Mouse (Mus musculus) megakaryocyte, embryonic 14.5 days (primary cell): ENCODE data around the gene Camk2b. TPM values are rescaled to one million over a fixed set of nuclear protein-coding genes. Genes with fewer than 3 reads are reported as not detected.
"Not testable (repeated sequence)": the region's sequence is repeated elsewhere in the genome, so short reads cannot be mapped to it uniquely, and the experiment has no call there.

Experiments used
- H3K27me3 ChIP-seq: replicated peaks from 2 replicates; pipeline ENCODE3; 2012; ENCODE audit warnings: inconsistent platforms
- H3K36me3 ChIP-seq: replicated peaks from 2 replicates; pipeline ENCODE3; 2012; ENCODE audit warnings: low read length, inconsistent platforms, mixed read lengths
- H3K4me1 ChIP-seq: 2 replicates; pipeline ENCODE4 v1.6.1; 2012; ENCODE audit warnings: inconsistent platforms
- H3K4me3 ChIP-seq: replicated peaks from 2 replicates; pipeline ENCODE3; 2012; ENCODE audit warnings: moderate library complexity, mild to moderate bottlenecking, inconsistent platforms
- H3K9me3 ChIP-seq: 2 replicates; pipeline ENCODE4 v1.6.1; 2012; ENCODE audit warnings: inconsistent platforms
- FLI1 ChIP-seq: IDR thresholded peaks from 2 replicates; pipeline ENCODE4 v1.6.1; 2012; ENCODE audit warnings: low read length, inconsistent platforms, mixed read lengths
- GATA1 ChIP-seq: IDR thresholded peaks from 3 replicates; pipeline ENCODE4 v1.6.1; 2012; ENCODE audit warnings: mixed read lengths, low read length, inconsistent platforms, borderline replicate concordance
- polyA plus RNA-seq: library from polyadenylated mRNA; stranded (reverse); fragments of >175 nt; gene quantifications from 2 replicates; pipeline ENCODE4 v1.2.3, GENCODE M21; 2012; ENCODE audit warnings: low replicate concordance; ENCODE audit not compliant: insufficient read depth

Camk2b gene
- 0.11 TPM in 1 of 2 replicates, not detected in the other for polyA plus RNA-seq

DNA sequence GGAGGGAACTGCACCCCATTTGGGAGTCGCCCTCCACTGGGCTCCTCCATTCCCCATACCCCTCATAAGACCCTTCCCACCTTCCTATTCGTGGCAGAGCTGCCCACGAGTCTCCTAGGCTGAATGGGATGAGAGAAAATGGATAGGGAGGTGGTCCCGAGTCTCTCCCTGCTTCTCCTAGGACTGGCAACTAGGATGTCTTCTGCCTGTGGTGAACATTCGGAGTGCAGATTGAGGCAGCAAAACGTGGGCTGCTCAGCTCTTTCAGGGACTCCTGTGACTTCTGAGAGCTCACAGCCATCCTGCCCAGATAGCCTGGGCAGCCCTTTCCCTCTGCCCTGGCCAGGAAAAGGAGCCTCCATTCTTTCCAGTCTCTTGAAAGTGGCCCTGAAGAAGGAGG lies at the start of gene Camk2b:
Gene Camk2b, minus strand, starts transcription at position 187 of the 400 bp plus-strand sequence.
- Histone ChIP-seq H3K4me1 (peaks cover 37% of the 10 kb centered on the region), H3K9me3 (0 out of 2 replicates have a peak, but pooled peaks cover 1% of the 10 kb centered on the region), H3K27me3 (peaks cover 98% of the 10 kb centered on the region), H3K36me3 (no peaks in the 10 kb centered on the region), H3K4me3 (peak within 1 kb of the TSS; percentile 85)
- TF ChIP-seq FLI1: no peak
- TF ChIP-seq GATA1: no peak

DNA sequence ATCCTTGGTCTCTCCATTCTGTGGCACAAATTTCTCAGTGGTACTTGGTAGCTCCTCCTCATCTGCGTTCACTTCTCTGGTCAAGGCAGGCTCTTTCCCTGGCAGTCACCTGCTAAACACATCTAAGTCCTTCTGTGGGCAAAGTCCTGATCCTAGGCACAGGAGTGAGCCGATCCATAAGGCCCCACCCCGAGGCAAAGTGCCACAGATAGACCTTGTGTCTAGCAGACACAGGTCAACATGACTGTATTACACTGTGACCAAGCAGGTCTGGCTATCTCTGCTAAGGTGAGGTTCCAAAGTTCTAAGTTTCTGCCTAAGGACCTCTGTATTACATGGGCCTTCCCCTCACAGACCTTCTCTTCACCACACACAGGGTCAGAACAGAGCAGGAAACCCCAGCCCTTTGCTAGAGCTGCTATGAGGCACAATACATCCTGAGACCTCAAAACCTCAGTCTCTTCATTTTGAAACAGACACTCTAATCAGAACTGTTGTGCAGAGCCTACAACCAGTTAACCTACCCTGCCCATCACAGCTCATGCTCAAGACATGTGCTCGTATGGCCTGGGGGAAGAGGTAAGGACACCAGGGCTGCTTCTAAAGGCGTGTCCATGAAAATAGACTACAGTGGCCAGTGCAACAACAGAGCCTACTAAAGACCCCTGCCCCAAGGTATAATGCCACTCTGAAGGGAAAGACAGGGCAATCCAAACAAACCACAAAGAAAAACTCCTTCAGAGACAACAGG lies 45.7 kb upstream of the Camk2b start:
- Histone ChIP-seq H3K27me3 (no peaks in the 10 kb centered on the region), H3K4me1 (peaks cover 13% of the 10 kb centered on the region), H3K4me3 (no peak overlapping the region), H3K36me3 (peaks cover 87% of the 10 kb centered on the region), H3K9me3 (no peaks in the 10 kb centered on the region)
- TF ChIP-seq GATA1: no peak
- no peak for TF ChIP-seq FLI1

DNA sequence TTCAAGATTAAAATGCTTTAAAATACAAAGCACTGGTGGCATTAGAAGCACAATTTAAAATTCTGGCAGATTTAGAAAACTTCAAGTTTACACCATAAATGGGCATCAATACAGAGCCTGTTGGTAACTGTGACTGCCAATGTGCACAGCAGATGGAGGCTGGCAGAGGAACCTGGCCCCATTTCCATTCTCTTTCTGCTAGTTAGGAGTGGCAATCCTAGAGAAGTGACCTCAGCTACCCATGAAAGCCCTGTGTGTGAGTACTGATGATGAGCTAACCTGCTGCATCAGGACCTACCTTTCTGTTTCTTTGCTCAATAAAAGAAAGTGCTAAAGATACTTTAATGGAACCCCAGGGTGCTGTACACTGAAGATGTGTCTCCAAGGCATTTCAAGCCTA lies 43.8 kb upstream of the Camk2b start:
- Histone ChIP-seq H3K36me3 (peaks cover 93% of the 10 kb centered on the region), H3K9me3 (no peaks in the 10 kb centered on the region), H3K4me3 (no peak overlapping the region), H3K4me1 (peaks cover 16% of the 10 kb centered on the region), H3K27me3 (no peaks in the 10 kb centered on the region)
- TF ChIP-seq GATA1 (no peak), FLI1 (no peak)

DNA sequence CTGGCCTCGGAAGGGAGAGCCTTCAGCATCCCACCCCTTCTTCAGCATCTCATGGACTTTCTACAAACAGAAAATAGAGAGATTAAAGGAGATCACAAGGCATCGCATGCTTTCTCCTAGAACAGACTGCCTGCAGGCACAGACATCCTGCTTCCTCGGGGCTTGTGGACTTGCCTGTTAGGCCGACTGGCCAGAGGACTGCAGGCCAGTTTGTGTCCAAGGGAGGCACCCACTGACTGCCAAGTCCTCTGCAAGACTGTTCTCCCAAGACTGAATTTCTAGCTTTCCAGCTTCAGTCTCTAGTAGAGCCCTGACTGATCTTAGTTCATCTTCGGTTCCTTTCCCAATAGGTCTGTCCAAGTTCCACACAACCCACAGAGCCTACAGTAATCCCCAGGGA lies 42.1 kb upstream of the Camk2b start:
- Histone ChIP-seq H3K9me3 (no peaks in the 10 kb centered on the region), H3K36me3 (peaks cover 96% of the 10 kb centered on the region), H3K4me3 (no peak overlapping the region), H3K27me3 (no peaks in the 10 kb centered on the region), H3K4me1 (peaks cover 7% of the 10 kb centered on the region)
- TF ChIP-seq GATA1: no peak
- no peak for TF ChIP-seq FLI1

DNA sequence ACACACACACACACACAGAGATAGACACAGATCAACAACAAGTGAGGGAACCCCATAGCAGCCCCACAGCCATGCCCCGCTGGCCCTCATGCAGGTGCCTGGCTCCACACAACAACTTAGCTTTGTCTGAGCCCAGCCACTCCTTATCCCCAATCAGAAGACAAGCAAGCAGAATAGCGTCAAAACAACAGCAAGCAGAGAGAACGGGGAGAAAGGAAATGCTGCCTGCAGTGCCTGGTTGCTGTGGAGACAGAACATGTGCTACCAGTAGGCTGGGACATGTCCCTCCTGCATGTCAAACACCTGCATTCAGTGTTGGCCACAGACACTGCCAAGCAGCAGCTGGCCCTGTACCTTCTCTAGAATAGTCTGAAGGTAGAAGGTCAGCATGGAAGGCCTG lies 41.6 kb upstream of the Camk2b start:
- H3K4me3 ChIP-seq: no peak overlapping the region
- H3K36me3 ChIP-seq: peaks cover 95% of the 10 kb centered on the region
- no peaks in the 10 kb centered on the region for H3K9me3 ChIP-seq
- no peak for TF ChIP-seq GATA1
- TF ChIP-seq FLI1: no peak
- no peaks in the 10 kb centered on the region for H3K27me3 ChIP-seq
- 0 out of 2 replicates have a peak, but pooled peaks cover 3% of the 10 kb centered on the region for H3K4me1 ChIP-seq

DNA sequence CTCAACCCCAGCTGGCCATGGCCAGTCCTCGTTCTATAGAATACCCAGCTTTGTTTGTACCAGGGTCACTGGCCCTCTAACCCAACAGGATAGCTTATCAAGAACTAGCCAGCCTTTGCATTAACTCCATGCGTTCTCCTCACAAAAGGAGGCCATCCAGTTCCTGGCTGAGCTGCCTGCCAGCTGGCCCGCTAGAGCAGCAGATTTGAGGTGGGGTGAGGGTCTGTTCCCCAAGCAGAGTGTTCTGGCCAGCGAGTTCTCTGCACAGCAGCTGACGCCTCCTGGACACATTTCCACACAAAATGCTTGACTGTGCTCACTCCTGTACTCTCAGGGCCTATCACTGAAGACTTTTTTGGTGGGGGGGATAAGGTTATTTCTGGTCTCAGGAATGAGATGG lies 38.6 kb upstream of the Camk2b start:
- TF ChIP-seq GATA1 (no peak), FLI1 (no peak)
- Histone ChIP-seq H3K36me3 (peaks cover 68% of the 10 kb centered on the region), H3K27me3 (no peaks in the 10 kb centered on the region), H3K9me3 (no peaks in the 10 kb centered on the region), H3K4me3 (no peak overlapping the region), H3K4me1 (0 out of 2 replicates have a peak, but pooled peaks cover 3% of the 10 kb centered on the region)

DNA sequence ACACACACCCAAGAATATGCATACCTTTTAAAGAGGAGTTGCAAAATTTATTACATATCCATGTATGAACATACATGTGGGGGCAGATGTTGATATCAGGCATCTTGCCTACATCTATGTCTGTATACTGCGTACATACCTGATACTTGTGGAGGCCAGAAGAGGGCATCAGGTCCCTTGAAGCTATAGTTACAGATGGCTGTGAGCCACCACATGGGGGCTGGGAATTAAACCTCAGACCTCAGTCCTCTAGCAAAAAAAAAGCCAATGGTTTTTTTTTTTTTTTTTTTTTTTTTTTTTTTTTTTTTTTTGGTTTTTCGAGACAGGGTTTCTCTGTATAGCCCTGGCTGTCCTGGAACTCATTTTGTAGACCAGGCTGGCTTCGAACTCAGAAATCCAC lies 30.5 kb upstream of the Camk2b start:
- H3K36me3 ChIP-seq, H3K9me3 ChIP-seq, H3K27me3 ChIP-seq, H3K4me1 ChIP-seq, H3K4me3 ChIP-seq: not testable (repeated sequence)

DNA sequence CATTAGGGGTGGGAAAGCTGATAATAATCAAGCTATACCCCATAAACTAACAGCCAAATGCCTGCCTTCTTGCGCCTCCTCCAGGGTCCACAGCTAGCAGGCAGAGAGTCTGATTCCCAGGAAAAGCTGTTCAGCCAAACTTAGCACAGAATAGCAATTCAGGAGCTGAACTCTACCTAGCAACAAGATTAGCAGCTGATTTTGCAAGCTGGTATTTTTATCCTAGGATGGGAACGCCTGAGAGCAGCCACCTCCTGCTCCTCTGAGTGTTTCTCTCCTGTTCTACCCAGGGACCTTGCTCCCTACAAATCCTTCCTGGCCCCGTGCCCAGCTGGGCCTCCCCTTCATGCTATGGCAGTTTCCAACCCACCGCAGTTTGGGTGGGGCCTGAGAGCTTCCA lies 20.8 kb upstream of the Camk2b start:
- no peaks in the 10 kb centered on the region for H3K9me3 ChIP-seq
- no peaks in the 10 kb centered on the region for H3K4me1 ChIP-seq
- no peaks in the 10 kb centered on the region for H3K36me3 ChIP-seq
- no peak overlapping the region for H3K4me3 ChIP-seq
- H3K27me3 ChIP-seq: peaks cover 50% of the 10 kb centered on the region
- TF ChIP-seq GATA1 (no peak), FLI1 (no peak)

DNA sequence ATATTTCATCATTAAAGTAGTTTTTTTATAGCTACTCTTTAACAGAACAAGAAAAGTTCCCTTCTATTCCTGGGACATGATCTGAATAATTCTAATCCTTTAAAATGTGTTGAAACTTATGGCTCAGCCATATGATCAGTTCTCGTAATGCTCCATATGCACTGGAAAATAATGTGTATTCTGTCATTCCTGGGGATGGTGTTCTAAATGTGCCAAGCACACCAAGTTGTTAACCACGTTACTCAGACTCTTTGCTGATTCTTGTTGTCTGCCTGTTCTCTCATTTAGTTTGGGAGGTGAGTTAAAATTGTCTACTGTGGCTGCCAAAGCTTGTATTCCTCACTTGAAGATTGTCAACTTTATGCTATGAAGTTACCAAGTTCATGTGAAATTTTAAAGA lies 12.6 kb upstream of the Camk2b start:
- Histone ChIP-seq H3K9me3 (no peaks in the 10 kb centered on the region), H3K4me3 (no peak overlapping the region), H3K36me3 (no peaks in the 10 kb centered on the region), H3K4me1 (no peaks in the 10 kb centered on the region), H3K27me3 (peaks cover 47% of the 10 kb centered on the region)
- no peak for TF ChIP-seq FLI1
- TF ChIP-seq GATA1: no peak

DNA sequence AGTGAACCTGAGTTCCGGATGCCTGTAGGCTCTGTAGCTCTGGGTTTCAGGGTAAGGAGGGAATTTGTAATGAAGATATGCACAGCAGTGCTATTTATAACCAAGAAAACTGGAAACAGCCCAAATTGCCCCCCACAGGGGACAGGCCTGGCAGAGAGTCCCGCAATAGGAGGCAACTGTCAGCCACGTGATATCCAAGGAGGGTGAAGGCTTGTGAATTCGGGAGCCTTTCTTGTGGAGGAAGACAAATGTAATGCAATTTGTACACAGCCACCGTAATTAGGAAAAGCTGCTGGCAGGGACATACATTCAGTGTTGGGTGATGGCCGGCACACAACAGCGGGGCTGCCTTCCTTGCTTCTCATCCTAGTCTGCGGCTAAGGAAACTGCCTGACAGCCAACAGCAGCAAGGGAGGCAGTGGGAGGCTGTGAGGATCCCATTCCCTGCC lies 9.5 kb upstream of the Camk2b start:
- Histone ChIP-seq H3K4me3 (no peak overlapping the region), H3K9me3 (0 out of 2 replicates have a peak, but pooled peaks cover 3% of the 10 kb centered on the region), H3K36me3 (no peaks in the 10 kb centered on the region), H3K4me1 (peaks cover 11% of the 10 kb centered on the region), H3K27me3 (peaks cover 51% of the 10 kb centered on the region)
- TF ChIP-seq GATA1 (no peak), FLI1 (no peak)
